Mouse (Mus musculus) neutrophil, adult 65 days (primary cell): ENCODE results near the gene 2310022B05Rik. TPM values are rescaled to one million over a fixed set of nuclear protein-coding genes. Genes with fewer than 3 reads are reported as not detected.

Experiments
- total RNA-seq: library from RNA; stranded (reverse); gene quantifications from 2 replicates; pipeline ENCODE4 v1.2.4, GENCODE M21; 2023

2310022B05Rik gene
- 2.9 and 3.8 TPM in 2 replicates for total RNA-seq

DNA sequence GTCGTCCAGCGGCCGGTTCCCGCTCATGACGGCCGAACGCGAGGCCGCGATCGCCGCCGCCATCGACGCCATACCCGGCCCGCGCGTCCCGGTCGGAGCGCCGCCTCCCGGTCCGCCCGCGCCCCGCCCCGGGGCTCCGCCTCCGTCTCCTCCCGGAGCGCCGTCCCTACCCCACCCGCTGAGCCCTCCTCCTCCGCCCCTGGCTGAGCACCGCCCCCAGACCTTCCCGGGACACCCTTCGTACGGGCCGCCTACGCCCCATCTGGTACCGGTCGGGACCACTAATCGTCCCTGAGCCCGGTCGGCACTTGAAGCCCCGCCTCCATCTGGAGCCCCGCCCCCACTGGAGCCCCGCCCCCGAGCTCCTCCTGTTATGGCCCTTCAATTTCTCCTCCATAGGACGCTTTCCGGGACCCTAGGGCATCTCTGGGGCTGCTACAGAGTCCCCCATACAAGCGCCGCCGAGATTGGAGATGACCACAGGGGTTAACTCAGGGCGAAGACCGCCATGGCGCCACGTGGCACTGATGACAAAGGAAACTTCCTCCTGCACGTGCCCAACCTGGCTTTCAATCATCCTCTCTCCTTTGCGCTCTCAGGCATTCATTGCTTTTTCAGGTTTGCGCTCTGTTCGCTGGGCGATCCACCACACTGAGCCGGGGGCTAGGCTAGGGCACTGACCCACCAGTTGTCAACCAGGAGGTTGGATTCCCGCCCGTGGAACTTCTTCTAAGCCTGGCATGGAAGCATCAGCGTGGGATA lies at the start of gene 2310022B05Rik:
Gene 2310022B05Rik (minus strand): TSS at position 258 of the 762 bp plus-strand sequence.

Other genes with a start within 250 kb of the 2310022B05Rik start
- 0.44 TPM in 1 of 2 replicates, not detected in the other for gene Pgbd5, start 223.7 kb downstream of the 2310022B05Rik start, total RNA-seq
- gene Cog2, start 142.6 kb downstream of the 2310022B05Rik start, total RNA-seq: 29.1 and 48.7 TPM in 2 replicates
- gene Agt, start 93.7 kb downstream of the 2310022B05Rik start, total RNA-seq: not detected in 2 replicates
- not detected in 2 replicates for gene Capn9, start 87.3 kb downstream of the 2310022B05Rik start, total RNA-seq
- 38.5 and 39.1 TPM in 2 replicates for gene Ttc13, start 58.6 kb upstream of the 2310022B05Rik start, total RNA-seq
- 2.1 and 2.5 TPM in 2 replicates for gene Arv1, start 58.8 kb upstream of the 2310022B05Rik start, total RNA-seq
- not detected in 2 replicates for gene Fam89a, start 88.5 kb upstream of the 2310022B05Rik start, total RNA-seq
- not detected in 2 replicates for gene Trim67, start 129.7 kb upstream of the 2310022B05Rik start, total RNA-seq
- gene Gnpat, start 199.7 kb upstream of the 2310022B05Rik start, total RNA-seq: 25.6 and 27.7 TPM in 2 replicates
- 6.0 and 10.2 TPM in 2 replicates for gene 2810004N23Rik, start 199.8 kb upstream of the 2310022B05Rik start, total RNA-seq
- gene Exoc8, start 234.3 kb upstream of the 2310022B05Rik start, total RNA-seq: 10.3 and 13.0 TPM in 2 replicates
- 17.2 and 19.7 TPM in 2 replicates for gene Sprtn, start 234.5 kb upstream of the 2310022B05Rik start, total RNA-seq